Mouse (Mus musculus): ENCODE measurements around the gene Zdhhc8.
"Not testable (repeated sequence)": the region's sequence is repeated elsewhere in the genome, so short reads cannot be mapped to it uniquely, and the experiment has no call there.

Gene Zdhhc8

DNA sequence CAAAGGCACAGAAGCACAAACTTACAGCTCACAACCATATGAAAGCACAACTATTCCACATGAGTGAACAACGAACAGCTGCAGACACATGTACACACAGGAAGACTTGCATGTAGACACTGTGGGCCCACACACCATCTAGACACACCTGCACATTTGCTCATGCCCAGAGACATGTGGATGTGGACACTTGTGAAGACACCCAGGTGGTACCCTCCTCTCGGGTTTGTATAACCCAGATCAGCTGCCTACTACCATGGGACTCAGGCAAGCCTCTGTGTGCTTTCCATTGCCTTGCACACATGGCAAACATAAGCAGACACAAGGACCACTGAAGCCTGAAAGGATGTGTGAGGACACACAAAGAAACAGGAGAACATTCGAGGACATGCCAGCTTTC is 3.9 kb downstream of the Zdhhc8 start:
- no peak for DNase-seq

DNA sequence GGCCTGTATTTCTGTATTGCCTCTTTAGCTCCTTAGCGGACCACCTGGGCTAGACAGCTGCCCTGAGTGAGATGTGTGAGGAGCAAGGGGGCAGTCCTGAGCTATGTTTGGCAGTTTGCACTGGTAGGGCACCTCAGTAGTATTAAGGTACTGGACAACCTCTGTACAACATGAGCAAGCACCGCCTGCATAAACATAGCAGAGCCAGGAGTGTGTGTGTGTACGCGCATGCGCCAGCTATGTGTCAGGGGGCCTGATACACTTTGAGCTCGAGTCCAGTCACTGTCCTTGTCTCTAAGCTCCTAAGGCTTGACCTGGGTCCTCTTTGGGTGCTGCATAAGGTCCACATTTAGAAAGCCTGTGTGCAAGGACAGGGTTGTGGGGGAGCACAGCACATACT is 4.3 kb downstream of the Zdhhc8 start:
- DNase-seq: no peak

DNA sequence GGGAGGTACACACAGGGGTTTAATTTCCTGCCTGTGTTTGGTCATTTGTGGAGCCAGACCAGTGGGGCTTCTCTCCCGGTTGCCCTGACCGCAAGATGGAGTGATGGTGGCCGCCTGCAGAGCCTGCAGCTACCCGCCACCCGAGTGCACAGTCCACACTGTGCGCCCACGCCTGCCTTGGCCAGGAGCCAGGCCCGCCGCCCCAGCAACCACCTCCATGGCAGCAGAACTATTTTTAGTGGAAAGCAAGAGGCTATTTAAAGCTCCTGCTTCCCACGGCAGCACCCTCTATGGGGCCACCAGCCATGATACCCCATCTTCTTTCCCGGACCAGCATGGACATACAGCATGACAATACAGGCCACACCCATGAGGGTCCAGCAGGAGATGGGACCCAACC is 5.3 kb downstream of the Zdhhc8 start:
- no peak for DNase-seq

DNA sequence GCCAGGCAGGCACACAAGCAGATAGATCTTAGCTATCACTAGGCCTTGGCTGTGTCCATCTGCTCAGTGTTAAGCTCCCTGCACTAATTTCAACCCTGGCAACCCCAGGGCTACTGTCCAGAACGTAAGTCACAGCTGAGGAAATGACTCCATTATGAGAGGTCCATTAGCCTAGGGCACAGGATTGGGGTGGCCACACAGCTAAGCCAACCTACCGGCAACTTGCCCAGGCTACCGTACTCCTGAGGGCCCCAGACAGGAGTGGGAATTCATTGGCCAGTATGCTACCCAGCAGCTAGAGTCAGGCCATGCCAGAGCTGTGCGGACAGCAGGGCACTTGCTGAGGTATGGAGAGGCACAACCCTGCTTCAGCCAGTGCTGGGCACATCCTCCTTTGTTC is 6.1 kb downstream of the Zdhhc8 start:
- DNase-seq: no peak

DNA sequence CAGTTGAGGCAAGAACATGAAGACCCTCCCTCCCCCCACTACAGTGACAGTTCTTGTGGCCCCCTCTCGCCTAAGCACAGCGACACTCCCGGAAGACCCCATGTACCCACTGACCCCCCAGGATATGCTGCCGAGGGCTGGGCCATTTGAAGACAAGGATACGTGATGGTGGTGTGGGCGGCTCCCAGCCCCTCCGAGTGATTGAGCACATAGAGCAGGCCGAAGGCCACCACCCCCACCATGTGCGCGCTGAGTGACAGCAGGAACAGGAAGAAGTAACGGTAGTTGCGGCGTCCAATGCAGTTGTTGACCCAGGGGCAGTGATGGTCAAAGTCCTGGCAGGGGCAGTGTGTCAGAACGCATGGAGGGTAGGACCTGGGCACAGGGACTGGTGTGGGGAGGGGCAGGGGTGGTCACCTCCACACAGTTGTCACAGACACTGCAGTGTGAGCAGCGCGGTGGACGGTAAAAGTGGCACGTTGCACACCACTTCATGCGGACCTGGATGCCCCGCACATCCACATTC is 7.0 kb downstream of the Zdhhc8 start:
- no peak for DNase-seq

DNA sequence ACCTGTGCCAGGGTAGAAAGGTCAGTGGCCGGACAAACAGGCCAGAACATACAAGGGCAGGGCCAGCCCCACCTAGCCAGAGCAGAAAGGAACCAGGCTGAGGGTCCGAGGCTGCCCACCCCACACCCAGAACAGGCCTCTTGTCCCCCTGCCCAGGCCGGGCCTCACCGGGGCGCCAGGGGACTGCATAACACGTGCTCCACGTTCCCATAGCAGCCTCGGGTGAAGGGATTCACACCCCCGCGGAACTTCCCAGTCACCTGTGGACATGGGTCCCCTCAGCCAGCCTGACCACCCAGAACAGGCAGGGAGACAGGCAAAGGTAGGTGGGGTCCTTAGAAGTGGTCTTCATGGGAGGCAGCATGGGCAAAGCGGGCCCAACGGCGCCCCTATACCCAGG is 7.7 kb downstream of the Zdhhc8 start:
- DNase-seq: no peak

DNA sequence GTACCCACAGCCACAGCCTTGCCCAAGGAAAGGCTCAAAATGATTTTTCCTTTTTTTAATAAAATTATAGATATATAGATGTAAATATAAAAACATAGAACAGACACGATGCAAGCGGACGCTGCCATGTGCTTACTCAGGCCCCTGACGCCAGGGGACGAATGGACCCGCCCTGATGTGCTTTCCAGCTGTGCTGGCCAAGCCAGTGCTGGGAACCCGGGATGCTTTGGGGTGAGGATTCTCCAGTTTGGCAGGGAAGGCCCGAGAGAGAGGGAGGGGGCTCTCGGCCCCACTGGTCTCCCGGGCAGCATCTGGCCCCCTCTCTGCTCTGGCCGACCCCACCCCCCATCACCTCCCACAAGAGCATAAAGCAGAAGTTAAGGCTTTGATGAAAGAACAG is 12.7 kb downstream of the Zdhhc8 start:
- no peak for DNase-seq

DNA sequence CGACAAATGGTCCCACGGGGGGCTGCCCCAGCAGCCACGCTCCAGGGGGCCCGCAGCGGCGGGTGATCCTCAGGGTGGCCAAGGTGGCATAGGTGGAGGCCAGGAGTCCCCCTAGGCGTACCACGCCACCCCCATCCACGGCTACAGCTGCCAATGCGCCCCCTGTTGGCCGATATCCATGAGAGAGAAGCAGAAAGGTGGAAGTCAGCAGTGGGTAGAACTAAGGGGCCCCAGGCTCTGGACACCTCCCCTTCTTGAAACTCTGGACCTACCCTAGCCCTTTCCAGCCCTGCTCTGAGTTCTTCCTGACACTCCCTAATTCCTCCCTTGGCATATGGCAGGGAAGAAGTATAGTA is 13.4 kb downstream of the Zdhhc8 start:
- no peak for DNase-seq

DNA sequence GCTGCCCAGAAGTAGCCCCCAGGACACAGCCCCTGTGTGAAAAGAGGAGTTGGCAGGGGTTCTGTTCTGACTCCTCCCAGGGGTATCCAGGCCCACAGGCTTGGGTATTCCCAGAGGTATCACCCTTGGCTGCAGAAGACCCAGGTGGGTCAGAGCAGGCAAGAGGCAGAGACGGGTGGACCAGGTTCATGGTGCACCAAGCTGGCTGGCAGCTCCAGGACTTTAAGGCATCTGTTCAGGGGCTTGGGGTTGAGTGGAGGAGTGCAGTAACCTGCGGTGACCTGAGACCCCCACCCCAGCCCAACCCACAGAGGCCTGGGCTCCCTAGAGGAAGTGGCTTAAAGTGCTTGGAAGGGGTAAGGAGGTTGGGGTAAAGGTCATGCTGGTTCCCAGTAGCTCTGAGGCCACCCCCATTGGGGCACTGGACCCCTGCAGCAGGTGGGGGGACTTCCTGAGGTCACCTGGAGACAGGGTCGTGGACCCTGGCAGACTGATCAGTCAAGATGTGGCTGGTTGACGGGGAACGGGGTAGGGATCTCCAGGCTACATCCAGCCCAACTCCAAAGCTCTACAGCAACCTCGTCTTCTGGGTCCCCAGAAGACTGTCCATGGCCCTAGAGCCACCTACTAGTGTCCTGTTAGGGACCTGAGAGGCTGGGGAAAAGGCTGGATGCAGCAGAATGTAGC is 13.9 kb downstream of the Zdhhc8 start:
- DNase-seq: no peak

DNA sequence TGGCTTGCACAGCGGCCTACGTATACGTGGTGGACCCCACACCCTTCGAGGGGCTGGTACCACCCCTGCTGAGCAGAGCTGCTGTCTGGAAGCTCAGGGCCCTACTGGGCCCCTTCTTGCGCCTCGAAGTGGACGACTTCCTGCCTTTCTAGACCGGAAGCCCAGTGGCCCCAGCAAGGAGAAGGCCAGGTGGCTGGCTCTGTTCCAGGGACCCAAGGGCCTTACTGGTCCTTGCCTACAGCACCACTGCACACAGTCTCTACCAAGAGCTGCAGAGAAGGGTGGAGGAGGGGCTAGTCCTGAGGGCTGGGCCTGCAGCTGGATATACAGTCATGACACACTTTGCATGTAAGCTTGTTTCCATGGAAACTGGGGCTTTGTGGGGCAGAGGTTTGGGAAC is 14.9 kb downstream of the Zdhhc8 start:
- no peak for DNase-seq

DNA sequence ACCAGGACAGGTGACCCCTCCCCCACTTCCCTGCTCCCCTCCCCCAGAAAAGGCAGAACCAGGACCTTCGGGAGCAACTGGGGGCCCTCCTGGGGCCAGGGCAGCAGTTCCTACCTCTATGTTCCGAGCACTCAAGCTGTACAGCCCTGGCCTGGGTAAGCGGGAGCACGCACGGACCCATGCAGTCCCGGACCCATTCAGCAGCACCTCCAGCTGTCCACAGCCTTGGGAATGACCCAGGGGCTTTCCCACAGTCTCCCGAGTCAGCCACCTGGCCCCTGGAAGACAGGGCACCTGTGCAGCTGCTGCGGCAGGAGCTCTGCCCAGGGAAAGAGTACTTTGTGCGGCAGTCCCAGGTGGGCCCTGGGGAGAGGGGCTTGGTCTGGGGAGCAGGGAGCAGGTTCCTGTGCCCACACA is 16.3 kb downstream of the Zdhhc8 start:
- no peak for DNase-seq

DNA sequence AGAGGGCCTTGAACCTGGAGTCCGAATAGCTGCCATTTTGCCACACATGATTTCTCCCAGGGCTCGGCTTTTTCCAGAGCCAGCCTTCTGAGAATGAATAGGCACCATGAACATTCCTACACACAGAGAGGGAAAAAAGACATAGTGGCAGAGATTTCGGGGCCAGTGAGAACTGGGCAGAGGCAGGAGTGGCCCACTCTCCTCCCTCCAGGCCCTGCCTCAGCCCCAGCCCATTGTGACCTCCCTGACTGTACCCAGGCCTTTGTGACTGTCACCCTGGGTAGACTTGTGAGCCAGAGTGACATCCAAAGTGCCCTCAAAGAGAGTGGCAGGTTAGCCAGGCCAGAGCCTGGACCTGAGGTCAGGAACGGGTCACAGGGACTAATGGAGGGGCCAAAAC is 17.4 kb downstream of the Zdhhc8 start, which contains the start of gene Ccdc188:
Gene Ccdc188, plus strand, starts transcription at position 301 of the 400 bp plus-strand sequence.
- no peak for DNase-seq

DNA sequence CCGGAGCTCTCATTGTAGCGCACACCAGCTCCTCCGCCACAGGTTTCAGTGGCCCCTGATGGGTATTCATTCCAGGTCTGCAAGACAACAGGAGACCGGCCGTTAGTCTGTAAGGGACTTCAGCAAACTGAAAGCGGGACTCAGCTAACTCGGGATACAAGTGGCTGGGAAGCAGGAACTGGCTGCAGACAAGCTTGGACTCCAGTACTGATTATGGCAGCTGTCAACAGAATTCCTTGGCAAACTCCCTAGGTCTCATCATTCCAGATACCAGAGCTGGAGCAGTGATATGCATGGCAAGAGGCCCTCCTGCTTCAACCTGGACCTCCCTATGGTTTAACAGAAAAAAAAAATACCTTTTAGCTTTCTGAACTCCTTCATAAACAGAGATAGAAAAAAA is 20.1 kb downstream of the Zdhhc8 start:
- DNase-seq: no peak

DNA sequence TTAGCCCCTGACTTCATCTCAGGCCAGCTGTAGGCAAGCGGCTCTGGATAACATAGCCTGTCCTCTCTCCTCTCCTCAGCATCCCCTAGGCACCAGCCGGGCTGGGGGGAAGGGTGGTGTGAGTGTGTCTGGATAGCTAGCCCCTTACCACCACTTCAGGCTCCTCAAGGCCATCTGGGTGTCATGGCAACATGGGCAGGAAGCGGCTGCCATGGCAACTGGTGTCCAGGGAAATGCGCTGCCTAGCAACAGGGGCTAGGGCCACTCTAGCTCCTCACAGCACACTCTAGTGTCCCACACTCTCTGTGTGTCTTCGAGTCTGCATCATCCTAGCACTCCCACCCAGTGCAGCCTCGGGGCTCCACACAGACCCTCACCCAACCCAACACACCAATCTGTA is 21.2 kb downstream of the Zdhhc8 start:
- no peak for DNase-seq

DNA sequence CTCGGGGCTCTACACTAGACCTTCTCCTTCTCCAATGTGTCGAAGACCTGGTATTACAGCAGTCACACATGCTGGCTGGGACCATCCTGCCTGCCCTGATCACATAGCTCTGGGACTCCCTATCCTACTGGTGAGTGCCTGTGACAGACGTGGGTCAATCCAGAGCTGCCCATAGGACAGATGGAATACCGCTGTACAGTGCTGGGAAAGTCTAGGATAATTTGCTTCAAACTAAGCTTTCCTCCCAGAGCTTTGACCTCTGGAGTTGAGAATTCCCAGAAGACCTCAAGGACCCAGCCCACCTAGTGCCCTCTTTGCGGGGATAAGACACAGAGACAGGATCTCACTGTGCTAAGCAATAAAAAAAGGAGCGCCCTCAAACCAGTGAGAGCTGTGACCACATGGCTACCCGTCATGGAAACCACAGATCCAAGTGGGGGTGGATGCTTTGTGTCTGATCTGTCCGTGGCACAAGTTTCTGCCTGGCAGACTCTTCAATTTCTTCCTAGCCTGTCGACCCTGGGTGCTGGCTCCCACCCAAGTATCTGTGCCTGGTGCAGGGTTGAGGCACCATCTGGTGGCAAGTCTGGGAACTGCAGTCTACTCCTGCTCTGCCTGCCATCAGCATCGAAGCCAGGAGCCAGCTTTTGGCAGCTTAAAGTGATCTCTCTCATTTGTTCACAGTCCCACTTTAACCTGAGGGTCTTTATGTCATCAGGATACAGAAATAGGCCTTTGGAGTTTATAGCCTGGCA is 23.3 kb downstream of the Zdhhc8 start:
- DNase-seq: peak; percentile 45 to 82

DNA sequence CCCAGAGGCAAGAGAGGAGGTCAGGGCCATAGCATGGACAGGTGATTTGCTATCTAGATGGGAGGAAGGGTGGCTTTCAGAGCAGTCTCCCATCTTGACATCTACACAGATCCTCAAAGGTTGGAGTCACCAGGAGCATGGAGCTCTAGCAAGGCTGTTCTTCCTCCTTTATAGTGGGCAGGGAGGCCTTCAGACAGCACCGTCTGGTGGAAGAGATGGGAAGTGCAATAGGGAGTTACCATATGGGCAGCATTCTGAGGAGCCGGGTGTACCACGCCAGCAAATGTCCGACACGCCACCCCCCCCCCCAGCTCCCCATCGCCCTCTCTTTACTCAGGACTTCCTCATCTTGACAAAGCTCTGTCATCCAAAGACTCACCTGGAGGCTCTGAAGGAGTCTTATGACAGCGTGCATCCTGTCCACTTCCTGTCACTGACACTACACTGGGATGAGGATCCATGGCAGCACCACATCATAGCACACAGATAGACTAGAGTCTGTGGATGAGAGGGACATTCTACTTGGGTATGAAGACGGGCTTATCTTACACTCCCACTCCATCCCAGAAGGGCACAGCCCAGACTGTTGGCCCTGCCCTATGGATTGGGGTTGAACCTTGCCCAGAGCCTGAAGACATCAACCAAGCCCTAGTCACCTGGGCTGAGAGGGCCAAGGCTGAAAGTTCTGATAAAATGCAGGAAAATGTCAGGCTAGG is 24.1 kb downstream of the Zdhhc8 start:
- DNase-seq: peak in 1 of 2 experiments; percentile 52

DNA sequence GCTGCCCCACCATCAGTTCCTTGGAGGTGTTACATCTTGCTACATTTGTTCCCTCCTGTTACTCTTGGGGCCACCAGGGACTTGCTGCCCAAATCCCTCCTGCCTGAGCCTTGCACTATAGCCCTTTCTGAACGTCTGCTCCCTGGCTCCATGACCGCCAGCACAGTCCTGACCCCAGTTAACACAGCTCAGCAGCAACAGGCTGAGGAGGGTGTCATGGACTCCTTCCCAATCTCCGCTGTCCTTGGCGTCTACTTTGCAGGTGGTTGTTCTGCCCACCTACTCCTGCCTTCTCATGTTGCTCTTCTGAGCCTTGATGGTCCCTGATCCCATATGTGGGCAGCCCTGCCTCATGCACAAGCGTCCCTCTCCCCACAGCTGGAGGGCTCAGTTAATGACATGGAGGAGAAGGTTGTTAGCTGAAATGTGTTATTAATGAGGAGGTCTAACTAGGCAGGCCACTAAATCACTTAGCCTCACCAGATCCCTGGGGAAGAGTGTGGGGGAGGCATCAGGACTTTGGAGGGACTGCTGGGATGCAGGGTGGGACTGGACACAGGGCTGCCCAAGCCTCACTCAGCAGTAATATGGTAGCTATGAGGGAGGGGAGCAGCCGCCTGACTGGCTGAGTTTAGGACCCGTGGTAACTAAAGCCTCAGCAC is 31.4 kb downstream of the Zdhhc8 start:
- DNase-seq: no peak

DNA sequence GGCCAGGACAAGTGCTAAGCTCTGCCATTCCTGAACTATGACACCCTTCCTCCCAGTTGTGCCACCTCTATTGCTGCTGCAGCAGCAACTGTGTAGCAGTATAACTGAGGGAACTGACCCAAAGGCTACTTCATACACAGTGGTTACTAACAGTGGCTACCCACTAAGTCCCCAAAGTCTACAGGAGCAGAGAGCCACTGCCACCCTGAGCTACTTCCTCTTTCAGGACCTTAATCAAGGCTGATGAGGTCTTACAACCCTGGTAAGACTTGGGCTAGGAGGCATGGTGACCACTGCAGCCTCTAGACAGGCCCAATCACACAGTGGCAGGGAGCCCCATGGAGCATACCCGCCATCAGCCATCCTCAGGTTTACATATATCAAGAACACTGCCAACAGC is 32.9 kb downstream of the Zdhhc8 start:
- no peak for DNase-seq

DNA sequence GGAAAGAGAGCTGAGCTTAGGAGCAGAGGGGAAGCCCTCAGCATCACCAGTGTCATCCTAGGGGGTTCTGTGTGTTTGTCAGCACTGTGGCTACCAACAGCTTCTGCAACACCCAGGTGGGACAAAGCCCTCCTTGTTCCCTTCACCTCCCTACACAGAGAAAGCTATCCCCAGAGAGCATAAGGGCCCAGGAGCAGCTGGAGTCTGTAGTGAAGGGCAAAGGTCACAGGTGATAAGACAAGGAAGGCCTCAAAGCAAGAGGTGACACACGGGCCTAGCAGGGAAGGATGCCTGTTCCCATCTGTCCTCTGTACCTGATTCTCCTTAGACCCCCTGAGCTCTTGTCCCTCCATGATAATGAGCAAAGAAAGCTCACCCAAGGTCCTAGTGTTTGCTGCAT is 33.3 kb downstream of the Zdhhc8 start:
- no peak for DNase-seq

DNA sequence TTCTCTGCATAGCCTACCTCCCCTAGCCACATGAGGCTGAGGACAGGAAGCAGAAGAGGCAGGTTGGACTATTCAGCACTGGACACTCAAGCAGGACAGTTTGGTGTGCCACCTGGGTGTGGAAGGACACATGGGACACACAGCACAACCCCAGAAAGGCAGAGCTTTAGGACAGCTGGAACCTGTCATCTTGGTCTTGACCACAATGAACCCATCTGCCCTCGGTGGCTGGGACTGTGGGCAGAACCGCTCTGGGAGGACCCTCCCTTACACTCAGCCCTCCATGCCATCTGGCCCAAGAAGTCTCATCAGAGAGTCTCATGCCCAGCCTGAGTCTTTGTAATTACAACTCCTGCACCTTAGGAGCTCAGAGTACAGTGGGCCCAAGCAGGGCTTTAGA is 34.9 kb downstream of the Zdhhc8 start:
- DNase-seq: no peak

DNA sequence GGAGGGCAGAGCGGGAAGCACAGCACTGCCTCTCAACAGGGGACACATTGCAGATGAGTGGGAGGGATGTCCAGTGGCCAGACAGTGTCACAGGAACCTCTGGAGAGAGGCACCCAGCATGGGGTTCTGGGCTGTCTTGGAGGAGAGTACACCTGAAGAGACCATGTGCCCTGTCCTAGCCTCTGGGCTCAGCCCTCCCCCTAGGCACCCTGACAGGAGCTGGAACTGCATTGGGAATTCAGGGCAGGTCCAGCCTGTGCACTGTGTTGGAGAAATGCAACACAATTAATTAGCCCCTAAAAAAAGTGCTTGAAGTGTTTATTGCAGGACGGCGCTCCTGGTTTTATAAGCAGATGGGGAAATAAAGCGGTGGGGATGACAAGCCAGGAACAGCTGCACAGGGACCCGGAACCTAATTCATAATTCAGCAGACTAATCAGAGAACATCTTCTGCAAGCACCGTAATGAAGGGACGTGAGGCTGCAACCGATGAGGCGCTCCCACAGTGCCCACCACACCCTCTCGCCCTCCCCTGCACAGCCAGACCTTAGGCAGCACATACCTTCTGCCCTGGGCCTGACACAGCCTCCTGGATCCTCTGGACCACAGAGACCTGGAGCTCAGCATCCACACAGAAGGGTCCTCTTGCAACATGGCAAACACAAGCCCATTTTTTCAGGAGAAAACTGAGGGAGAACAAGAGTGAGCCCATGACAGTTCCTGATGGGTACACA is 36.4 kb downstream of the Zdhhc8 start:
- no peak for DNase-seq

DNA sequence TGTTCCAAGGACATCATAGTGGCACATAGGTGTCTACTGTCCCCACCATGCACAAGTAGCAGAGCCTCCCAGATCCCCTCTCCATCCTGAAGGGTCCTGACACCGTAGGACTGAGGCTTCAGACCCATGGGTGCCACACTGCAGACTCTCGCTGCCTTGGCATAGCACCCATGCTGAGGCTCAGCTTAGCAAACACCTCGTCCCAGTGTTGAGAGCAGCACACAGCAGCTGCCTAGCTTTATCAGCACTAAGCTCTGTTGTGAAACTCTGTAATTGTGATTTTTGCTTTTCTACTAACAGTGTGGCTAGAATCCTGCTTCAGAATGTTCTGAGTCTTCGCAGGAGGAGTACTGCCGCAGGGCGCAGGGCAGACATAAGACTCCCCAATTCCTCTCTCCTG is 37.1 kb downstream of the Zdhhc8 start:
- DNase-seq: no peak

DNA sequence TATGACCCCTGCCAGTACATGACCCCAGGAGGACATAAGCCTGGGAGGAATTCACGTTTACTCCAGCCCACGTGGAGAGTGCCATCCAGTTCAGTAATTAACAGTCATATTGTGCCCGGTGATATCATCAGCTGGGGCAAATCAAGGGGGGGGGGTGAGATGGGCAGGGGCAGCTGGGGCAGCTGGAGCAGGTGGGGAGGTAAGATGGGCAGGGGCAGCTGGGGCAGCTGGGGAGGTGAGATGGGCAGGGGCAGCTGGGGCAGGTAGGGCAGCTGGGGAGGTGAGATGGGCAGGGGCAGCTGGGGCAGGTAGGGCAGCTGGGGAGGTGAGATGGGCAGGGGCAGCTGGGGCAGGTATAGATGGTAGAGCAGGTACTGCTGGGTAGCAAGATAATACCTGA is 39.4 kb downstream of the Zdhhc8 start:
- not testable (repeated sequence) for DNase-seq

All from spleen, adult 18-20 months (tissue).